Mouse (Mus musculus) embryonic fibroblast, embryonic 13.5 days (primary cell): ENCODE data around the gene Celf1. TPM values are rescaled to one million over a fixed set of nuclear protein-coding genes. Genes with fewer than 3 reads are reported as not detected.
A peak's percentile ranks its signal among the peaks of the same experiment; 100 is the strongest.

ENCODE experiments used
- H3K27ac ChIP-seq: 2 replicates; pipeline ENCODE4 v1.5.1; 2012; ENCODE audit warnings: low read length, control low read depth, inconsistent platforms; ENCODE audit not compliant: insufficient read depth
- H3K4me1 ChIP-seq: 2 replicates; pipeline ENCODE4 v1.6.1; 2011; ENCODE audit warnings: low read length; ENCODE audit not compliant: control insufficient read depth, insufficient read depth
- H3K4me3 ChIP-seq: 2 replicates; pipeline ENCODE4 v1.5.1; 2011; ENCODE audit warnings: mild to moderate bottlenecking, control low read depth, low read length; ENCODE audit not compliant: insufficient read depth
- CTCF ChIP-seq: IDR thresholded peaks from 2 replicates; pipeline ENCODE4 v1.5.1; 2011; ENCODE audit warnings: mild to moderate bottlenecking, control low read depth, low read length, moderate library complexity, borderline replicate concordance; ENCODE audit not compliant: insufficient read depth
- POLR2A ChIP-seq: IDR thresholded peaks from 2 replicates; pipeline ENCODE4 v1.6.1; 2011; ENCODE audit warnings: low read depth, mild to moderate bottlenecking, control low read depth, low read length, moderate library complexity
- polyA plus RNA-seq: library from polyadenylated mRNA; stranded (reverse); fragments of >200 nt; gene quantifications from 2 replicates; pipeline ENCODE4 v1.2.4, GENCODE M21; 2011; ENCODE audit warnings: low read depth; ENCODE audit not compliant: missing spikeins, insufficient read length

Celf1 gene
- polyA plus RNA-seq, 1 experiment = 90.6 TPM

- Histone ChIP-seq H3K4me3 (peak overlapping the region; percentile 80), H3K27ac (peak overlapping the region; percentile 95), H3K4me1 (no peaks in the 10 kb centered on the region)
- TF ChIP-seq POLR2A (peak; percentile 49; the same call in 1 of the 2 replicates), CTCF (no peak)
Measured at GRCm38 (mm10) chr2:91068872-91069165, 128.6 kb downstream of the Celf1 start.

Other genes starting within 250 kb of the Celf1 start
- 61.9 and 83.1 TPM in 2 replicates for gene Fnbp4, start 195.0 kb upstream of the Celf1 start, polyA plus RNA-seq
- 2.8 and 5.0 TPM in 2 replicates for gene Agbl2, start 157.7 kb upstream of the Celf1 start, polyA plus RNA-seq
- 236 and 266 TPM in 2 replicates for gene Mtch2, start 93.2 kb upstream of the Celf1 start, polyA plus RNA-seq
- gene C1qtnf4, start 54.5 kb upstream of the Celf1 start, polyA plus RNA-seq = 0.77 and 0.81 TPM in 2 replicates
- gene Kbtbd4, start 35.6 kb upstream of the Celf1 start, polyA plus RNA-seq = 18.2 and 21.9 TPM in 2 replicates
- 99.4 and 118 TPM in 2 replicates for gene Ndufs3, start 35.6 kb upstream of the Celf1 start, polyA plus RNA-seq
- gene Rapsn, start 95.2 kb downstream of the Celf1 start, polyA plus RNA-seq = not detected in 2 replicates
- gene Psmc3, start 113.6 kb downstream of the Celf1 start, polyA plus RNA-seq = 309 and 331 TPM in 2 replicates
- gene Slc39a13, start 130.0 kb downstream of the Celf1 start, polyA plus RNA-seq = 93.5 and 104 TPM in 2 replicates
- 0.79 TPM in 1 of 2 replicates, not detected in the other for gene Spi1, start 142.0 kb downstream of the Celf1 start, polyA plus RNA-seq
- gene Mybpc3, start 177.8 kb downstream of the Celf1 start, polyA plus RNA-seq = not detected in 2 replicates
- 5.4 and 6.3 TPM in 2 replicates for gene Madd, start 243.5 kb downstream of the Celf1 start, polyA plus RNA-seq